Mouse (Mus musculus) common myeloid progenitor, adult 5-6 weeks (primary cell): ENCODE results near the gene Msto1. TPM values are rescaled to one million over a fixed set of nuclear protein-coding genes. Genes with fewer than 3 reads are reported as not detected.
"Not testable (repeated sequence)": the region's sequence is repeated elsewhere in the genome, so short reads cannot be mapped to it uniquely, and the experiment has no call there.

Source experiments
- ATAC-seq: replicated peaks from 2 replicates; pipeline ENCODE4 v1.8.0; 2016; ENCODE audit warnings: low read depth, mild to moderate bottlenecking, moderate TSS enrichment, inconsistent platforms; ENCODE audit not compliant: poor library complexity, severe bottlenecking
- total RNA-seq: library from RNA; stranded (forward); fragments of 200-1000, 187-1606 nt; gene quantifications from 2 replicates; pipeline ENCODE4 v1.2.3, GENCODE M21; 2017

Gene Msto1
- total RNA-seq, result 34.5 and 46.1 TPM in 2 replicates

DNA sequence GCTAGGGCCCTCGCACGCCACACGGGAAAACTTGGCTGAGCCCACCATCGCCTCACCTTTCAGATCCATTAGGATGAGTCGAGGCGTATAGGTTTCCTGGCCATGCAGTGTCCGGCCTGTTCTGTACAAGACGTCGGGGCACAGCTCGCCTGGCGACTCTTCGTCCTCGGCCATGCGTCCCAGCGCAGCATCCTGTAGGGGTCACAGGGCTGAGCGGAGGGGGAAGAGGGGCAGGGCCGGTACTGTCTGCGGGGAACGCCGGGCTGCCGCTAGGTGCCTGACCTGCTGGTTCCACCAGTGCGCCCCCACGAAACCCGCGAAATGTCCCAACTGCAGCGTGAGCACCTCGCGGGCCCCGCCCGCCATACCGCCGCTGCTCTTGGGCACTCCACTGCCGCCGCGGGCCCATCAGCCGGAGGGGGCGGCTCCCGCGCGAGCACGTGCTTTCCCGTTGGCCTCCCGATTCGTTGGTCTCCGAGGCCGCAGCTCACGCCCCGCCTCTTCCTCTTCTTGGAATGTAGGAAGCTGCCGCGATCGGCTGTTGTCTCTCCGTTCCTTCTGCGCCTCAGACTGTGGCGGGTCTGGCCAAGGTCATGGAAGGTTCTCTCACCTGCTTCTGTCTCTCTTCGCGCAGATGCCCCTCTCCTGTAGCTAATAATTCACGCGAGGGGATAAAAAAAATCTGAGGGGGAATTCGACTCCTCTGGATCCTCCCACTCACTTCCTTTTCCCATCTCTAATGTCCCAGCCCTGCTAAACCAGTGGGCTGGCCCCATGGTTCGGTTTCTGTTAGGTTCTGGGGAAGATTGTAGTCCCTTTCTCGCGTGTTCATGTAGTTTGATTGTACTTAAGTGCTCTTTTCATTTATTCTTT, at the start of gene Msto1:
Gene Msto1, minus strand, starts transcription at position 489 of the 873 bp plus-strand sequence.
- ATAC-seq, result peak; percentile 99

DNA sequence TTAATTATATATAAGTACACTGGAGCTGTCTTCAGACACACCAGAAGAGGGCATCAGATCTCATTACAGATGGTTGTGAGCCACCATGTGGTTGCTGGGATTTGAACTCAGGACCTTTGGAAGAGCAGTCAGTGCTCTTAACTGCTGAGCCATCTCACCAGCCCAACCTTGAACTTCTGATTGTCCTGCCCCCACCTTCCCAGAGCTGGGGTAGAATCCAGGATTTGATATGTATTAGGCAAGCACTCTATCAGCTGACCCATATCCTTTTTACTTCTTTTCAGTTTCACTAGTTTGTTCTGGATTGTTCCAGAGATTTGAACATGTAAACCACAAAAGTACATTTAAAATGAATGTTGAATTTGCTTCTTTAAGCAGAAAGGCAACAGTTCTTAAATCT, 49.4 kb upstream of the Msto1 start:
- ATAC-seq, result not testable (repeated sequence)

DNA sequence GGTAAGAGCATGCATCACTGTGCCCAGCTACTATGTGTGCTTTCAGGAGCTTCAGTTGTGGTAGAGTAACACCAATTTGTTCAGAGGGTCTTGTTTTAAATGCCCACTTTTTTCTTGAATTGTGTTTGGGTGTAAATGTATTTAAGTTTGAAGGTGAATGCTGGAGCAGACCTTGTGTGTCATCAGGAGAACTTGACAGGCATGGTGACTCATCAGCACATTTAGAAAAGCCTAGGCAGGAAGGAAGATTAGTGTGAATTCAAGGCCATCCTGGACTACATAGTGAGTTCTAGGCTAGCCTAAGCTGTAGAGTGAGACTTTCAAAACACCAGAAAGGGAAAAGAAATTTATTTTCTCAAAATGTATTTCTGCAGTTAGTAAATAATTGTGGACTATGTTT, 39.9 kb upstream of the Msto1 start:
- ATAC-seq, result no peak

- ATAC-seq, result no peak
These were observed 39.4 kb upstream of the Msto1 start for GRCm38 (mm10) chr3:88953246-88953645.

GRCm38 (mm10) chr3:88951327-88951800, 37.6 kb upstream of the Msto1 start:
- no peak for ATAC-seq

- ATAC-seq, result peak; percentile 68
These were observed 37.0 kb upstream of the Msto1 start, which contains the start of the genes Ash1l and Dap3 for GRCm38 (mm10) chr3:88950576-88951326. Gene Ash1l (plus strand): TSS chr3:88950622. Gene Dap3 (minus strand): TSS chr3:88951181.

GRCm38 (mm10) chr3:88949786-88950575, 36.2 kb upstream of the Msto1 start:
- peak; percentile 66 for ATAC-seq

GRCm38 (mm10) chr3:88944109-88944508, 30.3 kb upstream of the Msto1 start:
- no peak for ATAC-seq

- no peak for ATAC-seq
These were observed 28.6 kb upstream of the Msto1 start for GRCm38 (mm10) chr3:88942316-88942880.

DNA sequence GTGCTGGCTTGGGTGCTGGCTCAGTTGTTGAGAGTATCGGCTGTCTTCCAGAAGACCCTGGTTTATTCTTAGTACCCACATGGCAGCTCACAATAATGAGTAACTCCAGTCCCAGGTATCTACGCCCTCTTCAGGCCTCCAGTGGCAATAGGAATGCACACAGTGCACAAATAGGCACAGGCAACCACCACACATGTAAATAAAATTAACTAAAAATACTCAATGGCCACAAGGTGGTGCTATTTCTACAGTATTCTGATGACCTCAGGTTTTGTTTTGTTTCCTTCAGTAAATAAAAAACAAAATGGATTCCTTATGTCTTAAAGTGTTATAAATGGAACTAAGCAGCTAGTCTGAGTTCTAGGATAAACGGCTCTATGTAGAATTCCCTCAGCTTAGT, 25.9 kb upstream of the Msto1 start:
- ATAC-seq, result peak; percentile 84

DNA sequence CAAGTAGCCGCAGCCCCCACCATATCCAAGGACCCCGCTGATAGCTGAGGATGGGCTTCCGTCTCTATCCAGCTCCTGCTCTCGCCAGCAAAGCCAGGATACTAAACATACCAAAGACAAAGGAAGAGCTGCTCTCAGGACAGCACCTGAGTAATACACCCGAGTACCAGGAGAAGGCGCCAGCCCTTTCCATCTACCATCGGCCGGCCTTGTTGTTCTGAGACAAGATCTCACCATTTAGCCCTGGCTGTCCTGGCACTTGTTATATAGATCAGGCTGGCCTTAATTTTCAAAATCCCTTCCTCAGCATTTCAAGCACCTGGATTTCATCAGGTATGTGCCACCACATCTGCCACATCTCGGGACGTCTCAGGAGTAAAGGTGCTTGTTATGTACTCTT, 25.3 kb upstream of the Msto1 start:
- no peak for ATAC-seq

- no peak for ATAC-seq
These were observed 15.7 kb upstream of the Msto1 start for GRCm38 (mm10) chr3:88929501-88929900.

- ATAC-seq, result no peak
These were observed 11.9 kb upstream of the Msto1 start for GRCm38 (mm10) chr3:88925651-88926050.

- ATAC-seq, result peak; percentile 69
These were observed 10.3 kb upstream of the Msto1 start for GRCm38 (mm10) chr3:88923989-88924591.

DNA sequence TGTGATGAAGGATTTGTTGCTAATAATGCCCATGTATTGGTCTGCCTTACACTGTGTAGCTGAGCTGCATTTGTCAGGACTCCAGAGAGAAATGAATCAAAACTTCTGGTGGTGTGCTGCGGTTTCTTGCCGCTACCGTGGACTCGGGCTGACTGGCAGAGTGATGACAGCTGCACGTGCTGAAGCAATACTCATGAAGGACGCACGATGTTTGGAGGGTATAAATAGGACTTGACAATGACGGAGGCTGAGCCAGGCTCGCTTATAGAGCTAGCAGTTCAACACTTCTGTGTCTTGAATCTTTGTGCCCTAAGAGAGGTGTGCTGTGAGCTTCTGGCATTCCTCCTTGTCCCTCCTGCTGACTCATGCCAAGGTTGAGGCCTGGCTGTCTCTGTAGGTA, 7.6 kb upstream of the Msto1 start:
- ATAC-seq, result no peak

DNA sequence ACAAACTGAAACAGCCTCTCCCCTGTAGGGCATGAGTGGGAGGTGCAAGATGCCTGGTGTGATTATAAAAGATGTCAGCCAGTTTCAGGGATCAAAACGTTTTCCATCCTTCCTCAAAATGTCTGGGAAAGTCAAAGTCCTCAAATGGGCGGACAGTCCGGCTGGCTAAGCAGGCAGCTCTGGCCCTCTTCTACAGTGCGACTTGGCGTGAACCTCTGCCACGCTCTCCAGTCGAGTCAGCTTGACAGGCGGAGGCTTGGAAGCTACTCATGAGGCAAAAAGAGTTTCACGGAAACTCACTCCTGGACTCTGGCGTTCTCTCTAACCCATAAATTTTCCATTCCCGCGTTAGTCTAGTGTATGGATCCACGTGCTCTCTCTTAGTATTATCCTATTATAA, 5.2 kb upstream of the Msto1 start:
- ATAC-seq, result no peak

DNA sequence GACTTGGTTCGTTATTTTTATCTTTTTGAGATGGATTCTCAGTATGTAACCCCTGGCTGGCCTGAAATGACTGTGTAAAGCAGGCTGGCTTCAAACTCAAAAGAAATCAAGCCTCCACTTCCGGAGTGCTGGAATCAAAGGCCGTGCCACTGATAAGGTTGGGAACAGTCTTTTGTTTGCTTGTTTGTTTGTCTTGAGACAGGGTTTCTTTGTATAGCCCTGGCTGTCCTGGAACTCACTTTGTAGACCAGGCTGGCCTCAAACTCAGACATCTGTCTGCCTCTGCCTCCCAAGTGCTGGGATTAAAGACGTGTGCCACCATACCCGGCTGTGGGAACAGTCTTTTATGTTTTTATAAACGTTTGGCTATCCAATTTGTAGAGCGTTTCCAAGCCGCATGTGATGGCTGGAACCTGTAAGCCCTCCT, 598 bp upstream of the Msto1 start:
- no peak for ATAC-seq

GRCm38 (mm10) chr3:88912585-88912984, 1.2 kb downstream of the Msto1 start:
- ATAC-seq, result no peak

DNA sequence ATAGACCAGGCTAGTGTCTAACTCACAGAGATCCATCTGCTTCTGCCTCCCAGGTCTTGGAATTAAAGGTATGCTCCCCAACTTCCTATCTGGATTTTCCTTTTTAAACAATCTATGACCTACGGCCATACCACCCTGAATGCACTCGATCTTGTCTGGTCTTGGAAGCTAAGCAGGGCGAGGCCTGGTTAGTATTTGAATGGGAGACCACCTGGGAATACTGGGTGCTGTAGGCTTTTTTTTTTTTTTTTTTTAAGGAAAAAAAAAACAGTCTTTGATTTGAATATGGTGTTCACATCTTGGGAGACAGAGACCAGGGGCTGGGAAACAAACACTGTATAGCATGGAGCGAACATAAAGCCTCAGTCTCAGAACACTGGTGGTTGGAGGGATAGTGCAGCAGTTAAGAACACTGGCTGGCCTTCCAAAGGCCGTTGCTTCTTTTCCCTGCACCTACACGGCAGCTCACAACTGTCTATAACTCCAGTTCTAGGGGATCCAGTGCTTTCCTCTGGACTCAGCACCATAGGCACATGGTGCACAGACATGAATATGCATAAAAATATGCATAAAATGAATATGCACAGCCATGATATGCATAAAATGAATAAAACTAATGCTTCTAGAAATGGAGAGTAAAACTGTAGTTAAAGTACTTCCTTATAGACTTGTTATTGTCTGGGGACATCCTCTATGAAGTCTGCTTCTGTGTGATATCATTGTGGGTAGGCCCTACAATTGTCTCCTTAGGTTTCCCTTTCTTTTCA, 7.2 kb downstream of the Msto1 start:
- ATAC-seq, result no peak
